Mouse (Mus musculus) stomach, embryonic 15.5 days (tissue): ENCODE data around the gene Faap24. TPM values are rescaled to one million over a fixed set of nuclear protein-coding genes. Genes with fewer than 3 reads are reported as not detected.

Experiments
- ATAC-seq: fragments of 200-750 bp; cut with Nextera tagmentation; 2 replicates; pipeline ENCODE4 v1.8.0; 2017; ENCODE audit warnings: low read depth, moderate number of reproducible peaks, moderate TSS enrichment; ENCODE audit not compliant: insufficient read depth, low FRiP score
- H3K27ac ChIP-seq: fragments of 300-500 bp; sonication (generic); 2 replicates; pipeline ENCODE4 v1.5.1; 2015; ENCODE audit warnings: mild to moderate bottlenecking, inconsistent platforms
- H3K27me3 ChIP-seq: fragments of 300-500 bp; sonication (generic); replicated peaks from 2 replicates; pipeline ENCODE4 v1.6.1; 2015; ENCODE audit warnings: inconsistent platforms
- H3K36me3 ChIP-seq: fragments of 300-500 bp; sonication (generic); 2 replicates; pipeline ENCODE4 v1.6.1; 2015; ENCODE audit warnings: inconsistent platforms
- H3K4me1 ChIP-seq: fragments of 300-500 bp; sonication (generic); 2 replicates; pipeline ENCODE4 v1.6.1; 2015; ENCODE audit warnings: inconsistent platforms
- H3K4me2 ChIP-seq: fragments of 300-500 bp; sonication (generic); 2 replicates; pipeline ENCODE4 v1.6.1; 2015; ENCODE audit warnings: mild to moderate bottlenecking, inconsistent platforms
- H3K4me3 ChIP-seq: fragments of 300-500 bp; sonication (generic); replicated peaks from 2 replicates; pipeline ENCODE4 v1.5.1; 2015; ENCODE audit warnings: inconsistent platforms
- H3K9ac ChIP-seq: fragments of 300-500 bp; sonication (generic); 2 replicates; pipeline ENCODE4 v1.6.1; 2015; ENCODE audit warnings: inconsistent platforms
- H3K9me3 ChIP-seq: fragments of 300-500 bp; sonication (generic); 2 replicates; pipeline ENCODE4 v1.6.1; 2016; ENCODE audit warnings: inconsistent platforms
- WGBS: fragments of 180-500 bp; shearing (Covaris S2); methylation state at CpG from one replicate; pipeline ENCODE4 v1.1.7; 2015; 5-methylcytosine and 5-hydroxymethylcytosine counted together
- polyA plus RNA-seq: library from polyadenylated mRNA; unstranded; fragments of >200 nt; fragmentation: Nextera tagmentation; extraction: Ambion mirVana; gene quantifications from 2 replicates; pipeline ENCODE4 v1.2.1, GENCODE M21; 2015

Gene Faap24
- polyA plus RNA-seq, 1 experiment from 2014 or later = 17.1 TPM

- 61% methylated on average over 6 of the region's 6 CpGs for WGBS
- no peaks in the 10 kb centered on the region for H3K9me3 ChIP-seq
- H3K9ac ChIP-seq = no peak overlapping the region
- no peaks in the 10 kb centered on the region for H3K36me3 ChIP-seq
- no peak overlapping the region for H3K4me3 ChIP-seq
- H3K4me2 ChIP-seq = no peak overlapping the region
- no peaks in the 10 kb centered on the region for H3K4me1 ChIP-seq
- ATAC-seq = peak; percentile 47
- no peak overlapping the region for H3K27ac ChIP-seq
- no peaks in the 10 kb centered on the region for H3K27me3 ChIP-seq
Observed at GRCm38 (mm10) chr7:35386525-35386952, 10.1 kb downstream of the Faap24 start.

DNA sequence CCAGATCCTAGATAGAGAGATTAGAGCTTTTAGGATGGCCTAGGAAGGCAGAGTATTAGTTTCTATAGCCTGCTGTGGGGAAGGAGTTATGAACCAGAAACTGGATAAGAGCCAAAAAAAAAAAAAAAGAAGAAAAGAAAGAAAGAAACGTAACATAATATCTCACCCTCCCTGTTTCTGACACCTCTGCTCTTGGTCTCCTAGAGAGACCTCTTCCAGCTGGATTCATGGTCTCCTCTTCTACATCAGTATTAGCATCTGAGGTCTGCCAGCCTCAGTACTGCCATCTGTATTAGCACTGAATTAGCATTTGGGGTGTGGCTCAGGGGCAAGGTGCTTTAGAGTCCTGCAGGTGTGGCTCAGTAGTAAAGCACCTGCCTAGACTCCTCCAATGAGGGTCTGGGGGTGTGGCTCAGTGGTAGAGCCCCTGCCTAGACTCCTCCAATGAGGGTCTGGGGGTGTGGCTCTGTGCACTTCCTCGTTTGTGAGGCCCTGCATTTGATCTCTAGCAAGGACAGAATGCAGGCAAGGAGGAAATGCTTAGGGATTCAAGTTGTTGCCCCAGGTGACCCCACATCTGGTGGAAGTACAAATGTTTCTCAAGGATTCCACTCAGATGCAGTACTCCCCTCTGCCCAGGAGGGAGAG, 13.8 kb downstream of the Faap24 start:
- H3K4me3 ChIP-seq = no peak overlapping the region
- H3K4me1 ChIP-seq = no peaks in the 10 kb centered on the region
- no peak overlapping the region for H3K4me2 ChIP-seq
- 38% methylated on average over 2 of the region's 2 CpGs for WGBS
- H3K27me3 ChIP-seq = no peaks in the 10 kb centered on the region
- ATAC-seq = peak; percentile 73
- no peak overlapping the region for H3K9ac ChIP-seq
- H3K36me3 ChIP-seq = no peaks in the 10 kb centered on the region
- no peaks in the 10 kb centered on the region for H3K9me3 ChIP-seq
- no peak overlapping the region for H3K27ac ChIP-seq

DNA sequence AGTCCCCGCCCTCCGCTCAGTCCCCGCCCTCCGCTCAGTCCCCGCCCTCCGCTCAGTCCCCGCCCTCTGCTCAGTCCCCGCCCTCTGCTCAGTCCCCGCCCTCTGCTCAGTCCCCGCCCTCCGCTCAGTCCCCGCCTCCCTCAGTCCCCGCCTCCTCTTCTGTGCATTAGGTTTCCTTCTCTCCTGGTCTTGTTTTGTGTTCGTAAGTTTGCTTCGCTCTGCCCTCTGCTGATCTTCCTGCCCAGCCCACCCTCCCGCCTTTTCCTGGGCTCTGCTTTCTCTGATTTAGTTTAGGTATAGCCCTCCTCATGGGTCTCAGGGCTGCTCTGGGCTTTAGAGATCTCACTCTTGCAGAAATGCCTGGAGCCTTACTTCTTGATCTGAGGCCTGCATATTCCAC, 14.8 kb downstream of the Faap24 start:
- Histone ChIP-seq H3K36me3 (0 out of 2 replicates have a peak, but pooled peaks cover 3% of the 10 kb centered on the region), H3K27me3 (no peaks in the 10 kb centered on the region), H3K9ac (no peak overlapping the region), H3K27ac (no peak overlapping the region), H3K4me2 (no peak overlapping the region), H3K4me3 (no peak overlapping the region), H3K9me3 (no peaks in the 10 kb centered on the region), H3K4me1 (no peaks in the 10 kb centered on the region)
- ATAC-seq = no peak
- 51% methylated on average over 15 of the region's 16 CpGs for WGBS

- Histone ChIP-seq H3K4me2 (no peak overlapping the region), H3K27ac (no peak overlapping the region), H3K9ac (no peak overlapping the region), H3K4me1 (no peaks in the 10 kb centered on the region), H3K9me3 (no peaks in the 10 kb centered on the region), H3K4me3 (no peak overlapping the region), H3K36me3 (0 out of 2 replicates have a peak, but pooled peaks cover 3% of the 10 kb centered on the region), H3K27me3 (no peaks in the 10 kb centered on the region)
- no peak for ATAC-seq
- 87% methylated on average over 8 of the region's 8 CpGs for WGBS
Observed at GRCm38 (mm10) chr7:35380351-35380750, 16.3 kb downstream of the Faap24 start.

DNA sequence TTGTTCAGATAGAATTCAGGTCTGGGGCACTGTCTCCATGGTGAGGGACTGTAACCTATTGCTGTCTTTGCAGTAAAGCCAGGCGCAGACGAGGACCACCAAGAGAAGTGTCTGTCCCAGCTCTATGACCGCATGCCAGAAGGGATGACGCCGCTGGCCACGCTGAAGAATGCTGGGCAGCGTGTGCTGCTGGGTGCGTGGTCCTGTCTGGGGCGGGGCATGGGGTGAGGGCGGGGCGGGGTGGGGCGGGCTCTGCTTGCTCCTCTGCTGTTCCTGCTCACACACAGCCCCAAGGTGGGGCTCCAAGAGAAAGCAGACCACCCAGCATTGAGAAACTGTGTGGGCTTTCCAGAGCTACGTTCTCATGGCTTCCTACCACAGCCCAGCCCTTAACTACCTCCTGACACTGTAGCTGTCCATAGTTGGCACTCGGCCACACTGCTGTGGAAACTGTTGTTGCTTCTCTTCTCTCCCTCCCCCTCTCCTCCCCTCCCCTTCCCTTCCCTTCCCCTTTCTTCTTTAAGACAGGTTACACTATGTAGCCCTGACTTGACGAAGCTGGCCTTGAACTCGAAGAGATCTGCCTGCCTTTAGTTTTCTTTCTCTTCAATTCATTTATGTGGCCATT, 17.0 kb downstream of the Faap24 start:
- 33% methylated on average over 16 of the region's 16 CpGs for WGBS
- H3K9ac ChIP-seq = no peak overlapping the region
- ATAC-seq = peak; percentile 32; the same call in 1 of the 2 replicates
- H3K4me1 ChIP-seq = no peaks in the 10 kb centered on the region
- no peak overlapping the region for H3K4me3 ChIP-seq
- H3K27me3 ChIP-seq = no peaks in the 10 kb centered on the region
- H3K9me3 ChIP-seq = no peaks in the 10 kb centered on the region
- no peak overlapping the region for H3K27ac ChIP-seq
- no peak overlapping the region for H3K4me2 ChIP-seq
- H3K36me3 ChIP-seq = 0 out of 2 replicates have a peak, but pooled peaks cover 3% of the 10 kb centered on the region

DNA sequence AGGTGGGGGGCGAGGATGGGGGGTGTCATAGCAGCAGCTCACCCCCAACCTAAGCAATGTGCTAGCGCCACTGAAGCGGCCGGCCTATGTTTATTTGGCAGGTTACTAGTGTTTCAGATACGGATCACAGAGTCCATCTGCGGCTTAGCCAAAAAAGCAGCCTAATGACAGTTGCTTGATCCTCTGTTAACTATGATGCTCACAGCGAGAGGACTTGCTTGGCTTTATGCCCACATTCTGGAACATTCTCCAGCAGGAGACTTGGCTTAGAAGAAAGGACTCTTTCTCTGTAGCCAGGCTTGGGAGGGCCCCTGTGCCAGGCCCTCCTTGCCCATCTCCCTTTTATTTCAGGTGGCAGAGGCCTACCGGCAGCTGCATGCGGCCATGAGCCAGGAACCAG, 20.0 kb downstream of the Faap24 start:
- Histone ChIP-seq H3K4me3 (no peak overlapping the region), H3K27ac (no peak overlapping the region), H3K9me3 (no peaks in the 10 kb centered on the region), H3K27me3 (no peaks in the 10 kb centered on the region), H3K9ac (no peak overlapping the region), H3K4me2 (no peak overlapping the region), H3K4me1 (peaks cover 8% of the 10 kb centered on the region; the same call in 1 of the 2 replicates), H3K36me3 (0 out of 2 replicates have a peak, but pooled peaks cover 3% of the 10 kb centered on the region)
- ATAC-seq = no peak
- 71% methylated on average over 9 of the region's 9 CpGs for WGBS

DNA sequence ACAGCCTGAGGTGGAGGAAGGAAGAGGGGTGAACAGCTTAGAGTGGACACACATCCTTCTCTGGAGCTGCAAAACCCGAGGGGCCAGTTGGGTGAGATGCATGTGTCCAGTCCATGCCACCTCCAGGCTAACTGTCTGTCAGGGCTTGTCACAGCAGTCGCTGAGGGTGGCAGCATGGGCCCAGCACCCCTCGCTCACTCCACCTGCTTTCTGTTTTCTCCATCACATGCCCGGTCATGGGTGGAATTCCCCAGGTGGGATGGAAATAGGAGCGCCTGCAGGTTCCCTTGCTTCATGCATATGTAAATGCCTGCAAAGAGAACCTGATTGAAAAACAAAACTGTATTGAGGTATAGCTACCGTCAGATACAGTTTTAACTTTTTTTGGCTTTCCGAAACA, 22.4 kb downstream of the Faap24 start:
- no peaks in the 10 kb centered on the region for H3K9me3 ChIP-seq
- H3K27me3 ChIP-seq = no peaks in the 10 kb centered on the region
- WGBS = 79% methylated on average over 7 of the region's 7 CpGs
- H3K9ac ChIP-seq = no peak overlapping the region
- H3K4me2 ChIP-seq = no peak overlapping the region
- H3K4me3 ChIP-seq = no peak overlapping the region
- H3K36me3 ChIP-seq = 0 out of 2 replicates have a peak, but pooled peaks cover 3% of the 10 kb centered on the region
- peak overlapping the region; percentile 77; the same call in 1 of the 2 replicates for H3K27ac ChIP-seq
- no peak for ATAC-seq
- peaks cover 8% of the 10 kb centered on the region for H3K4me1 ChIP-seq

- Histone ChIP-seq H3K27me3 (no peaks in the 10 kb centered on the region), H3K36me3 (0 out of 2 replicates have a peak, but pooled peaks cover 3% of the 10 kb centered on the region), H3K9ac (no peak overlapping the region), H3K4me2 (no peak overlapping the region), H3K27ac (peak overlapping the region; percentile 77), H3K4me1 (peaks cover 8% of the 10 kb centered on the region), H3K4me3 (no peak overlapping the region), H3K9me3 (no peaks in the 10 kb centered on the region)
- ATAC-seq = peak; percentile 78
- 51% methylated on average over 16 of the region's 16 CpGs for WGBS
Observed at GRCm38 (mm10) chr7:35373146-35373989, 23.3 kb downstream of the Faap24 start.

GRCm38 (mm10) chr7:35372483-35373017, 24.1 kb downstream of the Faap24 start:
- no peak overlapping the region for H3K4me2 ChIP-seq
- H3K4me3 ChIP-seq = no peak overlapping the region
- WGBS = 71% methylated on average over 14 of the region's 14 CpGs

DNA sequence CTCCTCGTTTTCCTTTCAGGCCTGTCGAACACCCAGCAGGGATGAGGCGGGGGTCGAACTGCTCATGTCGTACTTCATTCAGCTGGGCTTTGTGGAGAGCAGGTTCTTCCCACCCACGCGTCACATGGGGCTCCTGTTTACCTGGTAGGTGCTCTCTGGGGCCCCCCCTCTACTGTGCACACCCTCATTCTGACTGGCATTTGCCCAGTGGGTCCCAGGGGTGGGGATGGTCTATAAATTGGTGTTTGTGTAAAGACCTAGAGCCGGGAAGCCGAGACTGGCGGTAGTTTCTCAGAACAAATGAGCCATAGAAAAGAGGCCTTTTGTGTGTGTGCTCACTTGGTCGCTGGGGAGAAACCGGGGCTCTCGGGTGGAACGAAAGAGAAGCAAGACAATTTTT, 25.5 kb downstream of the Faap24 start:
- 64% methylated on average over 14 of the region's 14 CpGs for WGBS
- no peak for ATAC-seq
- H3K36me3 ChIP-seq = no peaks in the 10 kb centered on the region
- H3K4me2 ChIP-seq = no peak overlapping the region
- H3K27me3 ChIP-seq = no peaks in the 10 kb centered on the region
- no peaks in the 10 kb centered on the region for H3K9me3 ChIP-seq
- H3K4me1 ChIP-seq = peaks cover 8% of the 10 kb centered on the region
- H3K9ac ChIP-seq = no peak overlapping the region
- H3K4me3 ChIP-seq = no peak overlapping the region
- peak overlapping the region; percentile 26; the same call in 1 of the 2 replicates for H3K27ac ChIP-seq

More at GRCm38 (mm10) chr7:35372483-35373017, 24.1 kb downstream of the Faap24 start:
- no peaks in the 10 kb centered on the region for H3K27me3 ChIP-seq
- H3K4me1 ChIP-seq = peaks cover 8% of the 10 kb centered on the region
- H3K9ac ChIP-seq = no peak overlapping the region
- H3K9me3 ChIP-seq = no peaks in the 10 kb centered on the region
- 0 out of 2 replicates have a peak, but pooled peaks cover 3% of the 10 kb centered on the region for H3K36me3 ChIP-seq
- H3K27ac ChIP-seq = peak overlapping the region; percentile 77
- peak; percentile 85 for ATAC-seq

- WGBS = 72% methylated on average over 12 of the region's 12 CpGs
- no peak for ATAC-seq
Observed at GRCm38 (mm10) chr7:35365161-35365910, 31.3 kb downstream of the Faap24 start.

More at GRCm38 (mm10) chr7:35365161-35365910, 31.3 kb downstream of the Faap24 start:
- 0 out of 2 replicates have a peak, but pooled peaks cover 6% of the 10 kb centered on the region for H3K4me1 ChIP-seq
- H3K4me2 ChIP-seq = no peak overlapping the region
- no peak overlapping the region for H3K9ac ChIP-seq
- no peak overlapping the region for H3K27ac ChIP-seq
- no peaks in the 10 kb centered on the region for H3K9me3 ChIP-seq
- no peak overlapping the region for H3K4me3 ChIP-seq
- no peaks in the 10 kb centered on the region for H3K27me3 ChIP-seq
- no peaks in the 10 kb centered on the region for H3K36me3 ChIP-seq
